Mouse (Mus musculus) adrenal gland, postnatal 14 days (tissue): ENCODE data around the gene E130218I03Rik. TPM values are rescaled to one million over a fixed set of nuclear protein-coding genes. Genes with fewer than 3 reads are reported as not detected.
"Not testable (repeated sequence)": the region's sequence is repeated elsewhere in the genome, so short reads cannot be mapped to it uniquely, and the experiment has no call there.

Source experiments
- DNase-seq: peaks from one replicate; pipeline ENCODE4 v3.0.0; 2021; ENCODE audit warnings: mixed read lengths
- total RNA-seq: library from RNA; stranded (reverse); gene quantifications from 2 replicates; pipeline ENCODE4 v1.2.3, GENCODE M21; 2021

The E130218I03Rik gene
- total RNA-seq, 1 experiment from 2014 or later = not detected

DNA sequence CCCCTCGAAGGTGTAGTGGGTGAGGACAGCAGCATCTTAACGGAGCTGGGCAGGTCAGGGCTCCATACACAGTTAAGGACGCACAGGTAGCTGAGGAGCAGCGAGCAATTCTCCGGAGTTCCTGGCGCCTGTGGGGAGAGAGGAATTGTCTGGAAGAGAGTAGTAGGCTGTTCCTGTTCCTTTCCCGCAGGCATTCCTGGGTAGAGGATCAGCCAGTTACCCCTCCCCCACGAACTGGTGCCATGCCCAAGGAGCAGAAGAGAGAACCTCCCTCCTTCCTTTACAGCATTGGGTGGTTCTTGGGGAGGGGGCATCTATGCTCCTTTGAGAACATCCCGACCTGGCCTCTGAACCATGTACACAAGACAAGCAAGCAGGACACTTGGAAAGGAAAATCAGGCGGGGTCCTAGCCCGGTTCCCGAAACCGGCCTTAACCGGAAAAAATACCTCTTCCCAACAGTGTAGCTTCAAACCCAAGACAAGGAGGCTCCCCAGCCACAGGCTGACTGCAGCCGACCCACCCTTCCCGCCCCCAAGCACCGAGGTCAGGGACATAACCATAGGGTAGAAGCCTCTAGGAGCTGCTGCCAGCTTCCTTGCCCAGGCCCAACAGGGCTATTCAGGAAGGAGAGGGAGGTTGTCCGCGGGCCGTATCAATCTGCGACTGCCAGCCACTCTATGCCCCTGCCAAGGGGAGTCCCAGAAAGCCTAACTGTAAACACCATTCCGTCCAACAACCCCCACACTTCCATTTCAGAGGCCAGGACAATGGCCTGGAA, 8.9 kb downstream of the E130218I03Rik start:
- peak; percentile 76 for DNase-seq

DNA sequence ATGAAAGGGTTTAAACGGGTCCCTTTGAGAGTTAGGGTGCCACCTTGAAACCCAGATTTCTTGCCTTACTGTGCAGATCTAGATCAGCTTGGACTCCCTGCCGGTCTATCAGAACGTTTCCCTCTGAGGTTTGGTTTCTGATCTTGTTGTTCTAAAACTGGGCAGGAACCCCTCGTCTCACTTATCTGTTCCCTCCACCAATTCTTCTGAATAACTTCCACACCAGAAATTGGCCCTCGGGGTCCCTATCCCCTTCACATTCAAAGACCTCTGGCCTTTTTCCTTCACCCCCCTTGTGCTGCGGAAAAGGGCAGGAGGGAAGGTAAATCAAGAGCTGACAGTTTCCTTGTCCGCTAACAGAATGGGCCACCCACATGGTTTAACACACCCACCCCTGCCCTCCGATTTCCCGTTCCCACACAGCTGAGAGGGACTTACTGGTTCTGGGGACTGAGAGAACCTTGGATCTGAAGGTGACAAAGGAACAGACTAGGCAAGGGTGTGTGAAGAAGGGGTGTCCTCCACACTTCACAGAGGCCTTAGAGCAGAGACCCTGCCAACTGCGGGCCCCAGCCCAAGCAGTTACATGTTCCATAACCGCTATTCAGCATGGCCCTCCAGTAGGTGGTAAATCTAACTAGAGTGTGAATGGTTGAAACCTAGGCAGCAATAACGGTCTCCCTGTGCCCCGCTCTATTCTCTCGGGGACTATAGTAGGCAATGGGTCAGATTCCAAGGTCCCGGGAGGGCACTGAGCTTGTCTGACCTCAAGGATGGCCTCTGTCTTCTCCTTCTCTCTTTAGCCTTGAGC, 9.7 kb downstream of the E130218I03Rik start:
- peak; percentile 56 for DNase-seq

DNA sequence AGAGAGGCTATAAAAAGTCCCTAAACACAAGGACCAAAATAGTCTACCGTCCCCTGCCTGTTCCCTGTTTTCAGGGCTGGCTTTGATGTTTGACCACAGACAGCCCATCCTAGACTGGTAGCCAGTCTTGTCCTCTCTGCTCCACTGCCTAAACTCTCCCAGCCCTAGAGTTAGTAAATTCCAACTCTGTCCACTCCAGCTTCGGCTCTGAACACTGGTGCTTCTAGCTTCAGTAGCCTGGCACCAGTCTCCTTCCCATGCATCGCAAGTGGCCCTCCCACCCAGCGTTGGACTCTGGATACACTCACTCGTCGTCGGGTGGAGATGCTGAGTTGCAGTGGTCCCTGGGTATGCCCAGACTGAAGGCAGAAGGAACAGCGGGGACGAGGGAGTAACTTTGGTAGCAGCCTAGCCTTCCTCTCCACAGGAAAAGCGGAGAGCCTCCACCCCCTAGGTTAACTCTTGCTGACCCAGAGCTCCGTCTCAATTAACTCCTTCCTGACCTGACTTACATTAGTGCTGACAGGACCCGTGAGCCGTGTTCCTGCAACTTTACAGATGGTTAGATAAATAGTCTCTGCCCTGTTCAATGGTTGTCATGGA, 10.4 kb downstream of the E130218I03Rik start, which contains the start of gene Grrp1:
Gene Grrp1 (minus strand): TSS at position 385 of the 603 bp plus-strand sequence.
- DNase-seq = peak; percentile 56

DNA sequence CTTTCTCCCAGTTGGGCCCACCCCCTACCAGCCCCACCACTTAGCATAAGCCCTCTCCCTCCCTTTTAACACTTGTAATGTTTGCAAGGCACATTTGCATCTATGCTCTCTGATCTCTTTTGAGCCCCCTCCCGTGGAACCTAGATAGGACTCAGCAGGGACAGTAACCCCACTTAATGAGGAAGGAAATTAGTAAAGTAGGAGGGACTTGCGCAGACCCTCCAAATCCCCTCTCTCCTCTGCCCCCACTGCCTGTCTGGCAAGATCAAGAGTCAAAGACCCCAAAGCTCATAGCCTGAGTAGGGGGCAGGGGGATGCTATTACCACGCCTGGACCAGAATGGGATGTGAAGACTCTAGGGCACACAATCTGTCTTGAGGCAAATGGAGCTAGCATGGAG, 11.4 kb downstream of the E130218I03Rik start:
- no peak for DNase-seq

DNA sequence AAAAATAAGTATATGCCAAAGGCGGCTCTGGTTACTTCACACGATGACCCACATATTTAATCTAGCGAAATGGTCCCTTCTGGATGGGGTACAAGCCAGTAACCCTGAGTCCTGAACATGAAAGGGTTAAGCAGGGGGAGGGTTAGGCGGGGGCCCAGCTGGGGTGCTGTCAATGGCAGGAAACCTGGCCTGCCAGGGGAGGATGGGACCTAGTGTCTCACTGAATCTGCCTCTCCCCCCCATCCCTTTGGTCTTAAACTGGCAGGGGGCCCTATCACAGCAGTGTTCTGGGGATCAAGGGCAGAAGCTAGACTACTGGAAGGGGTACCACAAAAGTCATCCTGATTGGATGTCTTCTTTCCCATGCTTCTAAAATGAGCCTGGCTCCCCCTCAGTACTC, 12.4 kb downstream of the E130218I03Rik start:
- peak; percentile 43 for DNase-seq

DNA sequence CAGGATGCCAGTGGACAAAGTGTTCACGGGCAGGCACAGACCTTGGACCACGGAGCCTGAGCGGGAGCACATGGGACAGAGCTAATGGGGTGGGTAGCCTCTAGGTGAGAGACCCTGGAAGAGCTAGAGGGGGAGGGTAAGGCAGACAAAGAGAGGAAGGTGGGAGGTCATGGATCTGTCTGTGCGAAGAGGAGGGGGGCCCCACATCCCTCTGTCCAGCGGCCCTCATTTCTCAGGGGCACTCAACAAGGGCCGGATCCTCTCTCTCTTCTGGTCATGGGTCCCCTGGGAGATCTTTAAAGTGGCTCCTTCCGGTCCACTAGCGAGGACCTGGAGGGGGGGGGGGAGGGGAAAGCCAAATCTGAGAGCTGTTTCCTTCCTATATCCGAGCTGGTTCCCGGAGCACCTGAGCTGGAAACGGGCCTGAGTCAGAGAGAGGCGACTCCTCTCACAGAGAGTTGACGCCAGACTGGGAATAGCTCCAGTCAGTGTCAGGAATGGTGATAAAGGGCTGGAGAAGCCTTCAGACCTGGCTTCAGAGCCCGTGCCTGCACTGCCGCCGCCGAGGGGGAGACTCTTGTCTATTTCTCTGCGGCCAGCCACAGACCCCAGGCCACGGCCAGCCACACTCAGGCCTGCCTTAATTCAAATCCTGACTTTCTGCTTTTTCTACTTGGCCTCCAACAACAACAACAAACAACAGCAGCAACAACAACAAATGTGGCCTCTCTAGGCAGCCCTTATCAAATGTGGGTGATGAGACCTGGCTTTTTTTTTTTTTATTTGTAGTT, 13.1 kb downstream of the E130218I03Rik start:
- peak; percentile 40 for DNase-seq

DNA sequence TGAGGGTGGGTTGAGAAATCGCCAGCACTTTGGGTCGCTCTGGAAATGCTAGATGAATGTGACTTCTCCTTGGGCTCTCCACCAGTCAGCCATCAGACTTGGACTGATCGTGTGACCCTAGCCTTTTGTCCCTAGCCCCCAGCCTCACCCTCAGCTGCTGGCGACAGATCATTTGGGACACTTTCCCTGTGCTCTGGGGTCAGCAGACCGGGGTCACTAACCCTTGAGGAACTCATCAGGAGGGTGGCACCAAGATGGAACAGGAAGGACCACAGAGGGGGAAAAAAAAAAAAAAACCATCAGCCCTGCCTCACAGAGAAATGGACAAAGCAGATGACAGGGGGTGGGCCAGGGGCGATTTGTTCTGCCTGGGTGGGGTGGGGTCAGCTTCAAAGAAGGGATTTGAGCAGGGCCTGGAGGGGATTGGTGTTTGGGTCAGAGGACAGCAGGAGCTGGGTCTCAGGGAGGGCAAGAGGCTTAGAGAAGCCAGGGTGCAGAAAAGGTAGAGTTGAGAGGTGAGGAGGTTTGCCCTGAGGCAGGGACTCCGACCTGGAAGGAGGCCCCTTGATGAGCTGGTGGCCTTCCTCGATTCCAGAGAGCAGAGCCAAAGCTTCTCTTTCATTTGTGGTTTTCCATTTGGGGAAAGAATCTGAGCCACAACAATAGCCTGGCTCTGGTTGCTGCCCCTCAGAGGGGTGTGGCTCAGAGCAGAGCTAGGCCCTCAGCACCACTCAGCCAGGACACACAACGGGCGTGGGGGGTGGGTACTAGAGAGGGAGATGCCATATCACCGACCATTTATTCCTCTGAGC, 13.9 kb downstream of the E130218I03Rik start:
- DNase-seq = no peak

DNA sequence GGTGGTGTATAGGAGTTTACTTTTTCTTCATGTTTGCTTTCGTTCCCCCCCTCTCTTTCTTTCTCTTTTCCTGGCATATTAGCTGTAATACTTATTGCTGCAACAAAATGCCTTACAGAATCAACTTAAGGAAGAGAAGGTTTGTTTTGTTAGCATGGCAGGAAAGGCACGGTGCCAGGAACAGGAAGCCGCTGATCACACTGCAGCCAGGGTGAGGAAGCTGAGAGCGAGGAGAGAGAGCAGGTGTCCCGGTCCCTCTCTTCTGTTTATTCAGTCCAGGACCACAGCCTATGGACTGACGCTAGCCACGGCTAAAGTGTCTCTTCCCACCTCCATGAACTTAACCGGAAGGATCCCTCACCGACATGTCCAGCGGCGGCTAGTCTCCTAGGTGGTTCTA, 14.9 kb downstream of the E130218I03Rik start:
- DNase-seq = no peak

DNA sequence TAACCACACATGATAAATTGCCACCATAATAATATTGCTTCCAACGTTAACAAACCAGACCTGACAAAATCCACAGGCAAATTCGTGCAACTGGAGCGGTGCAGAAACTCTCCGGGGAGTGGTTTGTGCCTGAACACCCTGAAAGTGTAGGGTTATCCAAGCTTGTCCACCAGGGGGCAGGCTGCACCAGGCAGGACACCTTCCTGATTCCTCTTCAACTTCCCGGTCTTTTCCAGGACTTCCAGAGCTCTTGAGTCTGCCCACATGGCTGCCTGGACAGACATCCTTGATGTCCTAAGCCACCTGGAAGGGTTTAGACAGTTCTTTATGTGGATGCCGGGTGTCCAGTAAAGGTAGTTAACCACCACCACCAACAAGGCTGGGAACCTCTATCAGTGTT, 19.7 kb downstream of the E130218I03Rik start:
- peak; percentile 86 for DNase-seq

DNA sequence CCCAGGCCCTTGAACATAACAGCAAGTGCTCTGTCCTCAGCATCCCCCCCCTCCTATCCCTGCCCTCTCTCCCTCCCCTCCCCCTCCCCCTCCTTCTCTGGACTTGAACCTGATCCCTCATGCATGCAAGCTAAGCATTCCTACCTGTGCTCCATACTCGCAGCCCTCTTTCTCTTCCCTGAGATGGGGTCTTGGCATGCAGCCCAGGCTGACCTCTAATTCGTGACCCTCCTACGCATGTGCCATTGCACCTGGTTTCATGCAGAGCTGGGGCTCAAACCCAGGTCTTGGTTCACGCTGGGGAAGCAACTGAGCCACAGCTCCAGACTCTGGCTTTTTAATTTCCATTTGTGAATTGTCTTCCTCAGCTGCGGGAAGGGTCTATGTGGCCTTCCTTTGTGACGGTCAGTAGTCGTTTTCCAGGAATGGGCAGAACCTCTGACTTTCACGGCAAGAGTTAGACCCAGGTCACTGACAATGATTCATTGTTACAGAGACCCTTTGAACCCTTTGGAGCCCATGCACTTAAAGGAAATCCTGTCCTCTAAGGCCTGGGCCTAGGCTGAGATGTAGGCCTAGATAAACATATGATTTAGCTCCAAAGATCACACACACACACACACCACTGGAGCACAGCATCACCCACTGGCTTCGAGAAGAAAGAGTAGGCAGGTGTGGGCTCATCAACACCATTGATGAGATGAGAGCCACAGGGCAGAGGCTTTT, 22.6 kb downstream of the E130218I03Rik start:
- DNase-seq = no peak

DNA sequence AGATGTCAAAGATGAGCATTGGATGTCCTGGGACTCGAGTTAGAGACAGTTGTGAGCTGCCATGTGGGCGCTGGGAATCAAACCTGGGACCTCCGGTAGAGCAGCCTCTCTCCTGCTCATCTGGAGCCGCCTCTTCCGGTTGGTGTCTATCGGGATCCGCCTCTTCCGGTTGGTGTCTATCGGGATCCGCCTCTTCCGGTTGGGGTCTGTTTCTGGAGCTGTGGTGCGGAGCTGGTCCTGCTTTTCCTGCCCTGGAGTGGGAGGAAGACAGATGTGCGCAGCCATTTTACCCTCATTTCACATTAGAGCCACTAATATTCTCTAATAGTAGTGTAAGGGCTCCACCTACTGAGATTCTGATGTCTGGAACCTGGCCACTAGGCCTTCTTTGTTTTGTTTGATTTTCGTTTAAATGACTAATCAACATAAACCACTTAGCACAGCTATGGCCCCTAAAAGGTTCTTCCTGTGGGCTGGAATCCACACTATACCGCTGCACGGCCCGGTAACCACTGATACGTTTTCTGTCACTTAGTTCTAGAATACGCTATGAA, 24.7 kb downstream of the E130218I03Rik start:
- DNase-seq = no peak

DNA sequence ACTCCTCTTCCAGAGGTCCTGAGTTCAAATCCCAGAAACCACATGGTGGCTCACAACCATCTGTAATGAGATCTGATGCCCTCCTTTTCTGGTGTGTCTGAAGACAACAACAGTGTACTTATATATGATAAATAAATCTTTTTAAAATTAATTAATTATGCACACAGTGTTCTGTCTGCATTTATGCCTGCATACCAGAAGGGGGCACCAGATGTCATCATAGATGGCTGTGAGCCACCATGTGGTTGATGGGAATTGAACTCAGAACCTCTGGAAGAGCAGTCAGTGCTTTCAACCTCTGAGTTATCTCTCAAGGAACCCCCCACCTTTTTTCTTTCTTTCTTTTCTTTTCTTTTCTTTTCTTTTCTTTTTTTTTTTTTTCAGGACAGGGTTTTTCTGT, 26.2 kb downstream of the E130218I03Rik start:
- not testable (repeated sequence) for DNase-seq

DNA sequence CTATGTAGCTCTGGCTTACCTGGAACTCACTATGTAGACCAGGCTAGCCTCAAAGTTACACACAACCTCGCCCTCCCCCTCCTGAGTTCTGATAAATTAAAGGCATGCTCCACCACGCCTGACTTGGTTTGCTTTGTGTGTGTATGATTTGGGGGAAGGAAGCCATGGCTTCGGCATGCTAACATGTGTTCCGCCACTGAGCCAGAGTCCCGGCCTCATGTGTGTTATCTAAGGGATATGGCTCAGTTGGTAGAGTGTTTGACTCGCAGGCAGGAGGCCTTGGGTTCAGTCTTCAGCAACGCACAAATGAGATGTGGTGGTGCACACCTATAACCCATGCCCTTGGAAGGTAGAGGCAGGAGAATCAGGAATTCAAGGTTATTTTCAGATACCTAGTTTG, 28.5 kb downstream of the E130218I03Rik start:
- no peak for DNase-seq

DNA sequence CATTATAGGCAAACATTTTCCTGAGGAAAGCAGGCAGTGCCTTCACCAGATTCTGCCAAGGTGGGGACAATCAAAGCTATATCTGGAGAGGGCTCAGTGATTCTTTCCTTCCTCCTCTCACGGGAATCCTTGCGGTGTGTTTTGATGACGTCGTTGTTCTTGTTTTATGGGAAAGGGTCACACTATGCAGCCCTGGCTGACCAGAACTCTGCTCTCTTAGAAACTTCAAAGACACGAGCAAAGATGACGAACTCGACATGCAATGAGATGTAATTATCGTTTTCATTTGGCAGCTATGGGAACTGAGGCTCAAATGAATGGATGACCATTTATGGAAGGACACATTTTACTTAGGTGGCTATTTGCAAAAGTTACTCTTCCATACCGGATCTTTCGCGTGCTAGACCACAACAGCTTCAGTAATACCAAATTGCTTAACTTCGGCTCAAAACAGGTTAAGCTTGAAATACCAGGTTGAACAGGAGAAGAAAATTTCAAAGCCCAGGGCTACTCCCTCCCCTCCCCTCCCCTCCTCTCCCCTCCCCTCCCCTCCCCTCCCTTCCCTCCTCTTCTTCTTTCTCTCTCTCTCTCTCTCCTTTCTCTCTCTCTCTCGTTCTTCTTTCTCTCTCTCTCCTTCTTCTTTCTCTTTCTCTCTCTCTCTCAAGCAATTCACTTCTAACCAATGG, 29.4 kb downstream of the E130218I03Rik start:
- no peak for DNase-seq

DNA sequence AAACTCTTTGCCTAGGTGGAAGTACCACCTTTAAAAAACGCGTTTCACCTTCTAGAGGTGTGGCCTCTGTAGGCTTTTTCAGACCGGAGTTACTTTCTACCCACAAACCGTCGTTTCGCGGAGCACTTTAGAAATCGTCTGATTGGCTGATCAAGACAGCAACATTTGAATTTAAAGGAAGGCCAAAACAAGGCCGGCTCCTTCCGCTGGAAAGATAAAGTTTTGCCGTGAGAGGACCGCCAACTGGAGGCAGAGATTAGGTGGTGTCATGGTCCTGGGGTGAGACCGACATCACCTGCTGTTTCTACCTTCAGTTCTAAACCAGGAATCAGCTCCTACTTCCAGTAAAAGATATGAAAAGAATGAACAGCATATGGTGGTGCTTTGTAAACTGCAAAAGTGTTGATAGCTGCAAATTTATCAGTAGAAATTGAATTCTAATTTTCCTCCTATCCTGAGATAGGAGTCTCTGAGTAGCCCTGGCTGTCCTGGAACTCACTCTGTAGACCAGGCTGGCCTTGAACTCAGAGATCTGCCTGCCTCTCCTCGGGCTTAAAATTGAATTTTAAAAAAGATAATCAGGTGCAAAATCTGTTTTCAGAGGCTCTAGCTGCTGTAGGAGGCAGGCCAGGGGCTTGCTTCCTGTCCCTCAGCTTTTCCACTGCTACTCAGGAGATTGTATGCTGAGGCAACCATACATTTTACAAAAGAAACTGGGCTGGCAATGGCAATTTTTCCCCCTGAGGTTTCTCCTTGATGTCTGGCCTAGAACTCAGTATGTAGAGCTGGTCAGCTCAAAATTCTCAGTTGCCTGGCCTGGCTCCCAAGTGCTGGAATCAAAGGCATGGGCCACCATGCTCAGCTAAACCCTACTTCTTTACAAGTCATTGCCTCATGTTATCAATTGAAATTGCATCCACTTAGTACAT, 30.2 kb downstream of the E130218I03Rik start:
- DNase-seq = peak; percentile 42

DNA sequence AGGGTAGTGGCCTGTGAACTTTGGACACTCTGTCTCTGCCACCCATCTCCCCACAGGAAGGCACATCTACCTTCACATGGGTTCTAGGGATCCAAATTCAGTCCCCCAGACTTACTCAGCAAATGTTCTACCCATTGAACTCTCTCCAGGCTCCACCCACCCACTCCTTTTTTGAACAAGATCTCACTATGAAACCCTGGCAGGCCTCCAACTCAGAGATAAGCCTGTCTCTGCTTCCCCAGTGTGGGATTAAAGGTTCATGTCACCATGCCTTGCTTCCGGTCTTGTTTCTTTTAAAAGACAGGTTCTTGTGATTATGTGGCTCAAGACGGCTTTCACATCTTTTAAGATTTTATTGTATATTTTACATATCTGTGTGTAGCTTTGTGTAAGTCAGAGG, 41.5 kb downstream of the E130218I03Rik start:
- no peak for DNase-seq

DNA sequence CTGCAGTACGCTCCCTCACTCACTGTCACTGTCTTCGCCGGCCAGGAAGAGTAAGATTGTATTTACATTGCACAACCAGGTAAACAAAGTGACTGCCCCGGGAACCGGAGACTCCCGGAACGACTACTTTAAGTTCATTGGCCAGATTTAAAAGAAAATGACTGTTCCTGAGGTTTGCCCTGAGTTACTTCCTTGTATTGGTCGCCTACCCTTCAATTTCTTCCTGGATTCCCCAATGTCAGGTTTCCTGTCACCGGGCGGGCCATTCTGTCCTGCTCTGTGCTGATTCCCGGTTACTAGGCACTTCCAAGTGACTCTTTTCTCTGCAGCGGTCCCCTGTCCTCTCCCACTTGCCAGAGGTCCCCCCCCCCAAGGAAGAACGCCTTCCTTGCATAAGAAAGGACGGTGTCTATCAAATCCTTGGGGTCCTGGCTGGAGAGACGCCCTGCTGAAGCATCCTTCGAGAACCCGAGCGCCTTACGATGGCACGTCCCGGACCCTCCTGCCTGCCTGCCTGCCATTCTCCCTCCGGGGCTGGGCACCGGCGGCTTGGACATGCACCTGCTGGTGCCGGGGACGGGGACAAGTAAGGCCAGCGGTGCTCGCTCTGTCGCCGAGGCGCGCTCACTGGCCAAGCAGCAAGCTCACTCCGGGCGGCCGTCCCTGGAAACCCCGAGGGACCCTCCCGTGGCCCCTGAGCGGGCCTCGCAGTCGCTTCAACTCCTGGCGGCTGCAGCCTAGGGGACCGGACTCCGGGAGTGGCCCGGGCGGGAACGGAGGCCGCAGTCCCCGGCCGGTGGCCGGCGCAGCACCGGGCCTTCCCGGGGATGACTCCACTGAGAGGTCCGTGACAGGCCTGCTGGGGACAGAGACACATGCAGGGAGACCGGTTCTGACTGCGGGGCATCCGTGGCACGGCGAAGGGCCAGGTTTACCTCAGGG, 43.0 kb downstream of the E130218I03Rik start:
- DNase-seq = peak; percentile 61
